ENCODE assay signal across 2 mouse cellular contexts in the genomic region with DNA sequence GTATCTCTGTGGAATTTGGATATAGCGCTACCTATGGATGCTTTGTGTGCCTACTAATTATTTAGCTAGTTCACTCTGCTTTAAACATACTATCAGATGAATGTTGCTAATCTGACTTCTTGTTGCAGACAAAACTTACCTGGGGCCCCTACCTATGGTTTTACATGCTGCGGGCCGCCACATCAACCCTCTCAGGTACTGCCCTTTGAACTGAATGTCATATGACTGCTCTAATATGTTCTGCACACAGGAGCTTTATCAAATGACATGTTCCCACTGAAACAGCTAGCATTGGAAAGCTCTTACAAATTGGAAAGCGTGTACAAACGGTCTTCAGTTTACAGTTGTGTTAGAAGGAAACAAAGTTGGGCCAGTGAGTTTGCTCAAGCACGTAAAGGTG. TPM values are rescaled to one million over a fixed set of nuclear protein-coding genes. Genes with fewer than 3 reads are reported as not detected.
ATAC-seq and TF ChIP-seq lines count a peak whose summit lies in the region.
"Not testable (repeated sequence)": the region's sequence is repeated elsewhere in the genome, so short reads cannot be mapped to it uniquely, and the experiment has no call there.

No protein-coding gene starts in this region.

- not testable (repeated sequence) for H3K27ac ChIP-seq in intestine, embryonic 16.5 days (ENCODE audit: low read length); intestine, postnatal 0 days (ENCODE audit: low read depth, low read length)

- H3K36me3 ChIP-seq in intestine, embryonic 16.5 days (ENCODE audit: control insufficient read depth, insufficient read depth, low read length); intestine, postnatal 0 days (ENCODE audit: control insufficient read depth, insufficient read depth): not testable (repeated sequence)

- H3K27me3 ChIP-seq in intestine, embryonic 16.5 days (replicated peaks; ENCODE audit: control insufficient read depth, insufficient read depth, low read length); intestine, postnatal 0 days (replicated peaks; ENCODE audit: control insufficient read depth, insufficient read depth, low read length): not testable (repeated sequence)

- ATAC-seq in intestine, embryonic 16.5 days: peak; percentile 65; the same call in 1 of the 2 replicates
- ATAC-seq in intestine, postnatal 0 days: peak; percentile 50; the same call in 1 of the 2 replicates

- H3K4me1 ChIP-seq in intestine, embryonic 16.5 days (ENCODE audit: control insufficient read depth, insufficient read depth, low read length); intestine, postnatal 0 days (replicated peaks; ENCODE audit: control insufficient read depth, insufficient read depth, low read length): not testable (repeated sequence)

- H3K4me2 ChIP-seq in intestine, embryonic 16.5 days (ENCODE audit: low read depth, low read length); intestine, postnatal 0 days (replicated peaks; ENCODE audit: low read depth): not testable (repeated sequence)

- not testable (repeated sequence) for H3K9ac ChIP-seq in intestine, embryonic 16.5 days (ENCODE audit: low read depth, low read length); intestine, postnatal 0 days (ENCODE audit: low read depth, low read length)

- TF ChIP-seq CTCF in intestine, postnatal 0 days (IDR thresholded peaks at IDR 0.05; ENCODE audit: low read depth): not testable (repeated sequence)

- no CpG with 5 or more reads among the region's 6 CpGs for WGBS in intestine, embryonic 16.5 days
- no CpG with 5 or more reads among the region's 6 CpGs for WGBS in intestine, postnatal 0 days

- not testable (repeated sequence) for H3K9me3 ChIP-seq in intestine, embryonic 16.5 days (ENCODE audit: control insufficient read depth, low read length); intestine, postnatal 0 days (ENCODE audit: control insufficient read depth)

- not testable (repeated sequence) for H3K4me3 ChIP-seq in intestine, embryonic 16.5 days (ENCODE audit: low read length); intestine, postnatal 0 days (ENCODE audit: low read depth, low read length)

RNA-seq across cellular contexts. Expression of a gene that starts 11.3 kb away (rescaled TPM):
- 17.8 and 22.3 TPM in 2 replicates for polyA plus RNA-seq in intestine, embryonic 16.5 days (2015; fragmentation: Nextera tagmentation; extraction: Ambion mirVana)
- polyA plus RNA-seq in intestine, postnatal 0 days (2015; fragmentation: Nextera tagmentation; extraction: Ambion mirVana): 27.8 and 29.2 TPM in 2 replicates

RNA-seq across cellular contexts. Expression of a gene that starts 19.4 kb away (rescaled TPM):
- 47.4 and 48.0 TPM in 2 replicates for polyA plus RNA-seq in intestine, embryonic 16.5 days (2015; fragmentation: Nextera tagmentation; extraction: Ambion mirVana)
- 34.7 and 39.1 TPM in 2 replicates for polyA plus RNA-seq in intestine, postnatal 0 days (2015; fragmentation: Nextera tagmentation; extraction: Ambion mirVana)

RNA-seq across cellular contexts. Expression of a gene that starts 55.5 kb away (rescaled TPM):
- 157 and 165 TPM in 2 replicates for polyA plus RNA-seq in intestine, embryonic 16.5 days (2015; fragmentation: Nextera tagmentation; extraction: Ambion mirVana)
- polyA plus RNA-seq in intestine, postnatal 0 days (2015; fragmentation: Nextera tagmentation; extraction: Ambion mirVana): 106 and 107 TPM in 2 replicates

RNA-seq across cellular contexts. Expression of a gene that starts 55.6 kb away (rescaled TPM):
- polyA plus RNA-seq in intestine, embryonic 16.5 days (2015; fragmentation: Nextera tagmentation; extraction: Ambion mirVana): 29.1 and 31.2 TPM in 2 replicates
- polyA plus RNA-seq in intestine, postnatal 0 days (2015; fragmentation: Nextera tagmentation; extraction: Ambion mirVana): 10.1 TPM in 2 replicates
